Mouse (Mus musculus) inflammation-experienced regulatory T-cells (primary cell): ENCODE data around the gene Usp48. TPM values are rescaled to one million over a fixed set of nuclear protein-coding genes. Genes with fewer than 3 reads are reported as not detected.

Experiments used
- polyA plus RNA-seq, 2 experiments: library from polyadenylated mRNA; unstranded; fragments of 100-300 nt; shearing (Covaris generic); gene quantifications; one replicate each; pipeline ENCODE4 v1.2.1; 2017

The Usp48 gene
- polyA plus RNA-seq = 10 to 100 TPM; 82.2 to 83.4 TPM

GRCm38 (mm10) chr4:137593601-137594495, at the start of gene Usp48:
TSS of gene Usp48 (plus strand) at chr4:137593755.

GRCm38 (mm10) chr4:137574469-137574868, 19.1 kb upstream of the Usp48 start, which contains the start of gene Ldlrad2:
TSS of gene Ldlrad2 (minus strand) at chr4:137574569.

GRCm38 (mm10) chr4:137664433-137664979, 71.0 kb downstream of the Usp48 start, which contains the start of gene Rap1gap:
TSS of gene Rap1gap (plus strand) at chr4:137664726.

Other genes with a start within 250 kb of the Usp48 start
- 100 to 1,000 TPM; 743 to 937 TPM for gene Cdc42, start 236.0 kb upstream of the Usp48 start, polyA plus RNA-seq
- gene Cela3a, start 184.0 kb upstream of the Usp48 start, polyA plus RNA-seq = under 1 TPM in 1 of 2 experiments, not detected in 1; 0.80 TPM
- gene Cela3b, start 163.2 kb upstream of the Usp48 start, polyA plus RNA-seq = under 1 TPM in 1 of 2 experiments, not detected in 1; 0.29 TPM
- gene 1700013G24Rik, start 140.5 kb upstream of the Usp48 start, polyA plus RNA-seq = not detected
- gene Hspg2, start 125.0 kb upstream of the Usp48 start, polyA plus RNA-seq = under 1 TPM; 0.04 to 0.20 TPM
- 1 to 10 TPM in 1 of 2 experiments, not detected in 1; 1.7 TPM for gene Ldlrad2, start 19.2 kb upstream of the Usp48 start, polyA plus RNA-seq
- gene Rap1gap, start 71.0 kb downstream of the Usp48 start, polyA plus RNA-seq = 1 to 10 TPM; 3.4 to 3.5 TPM
- gene Alpl, start 202.6 kb downstream of the Usp48 start, polyA plus RNA-seq = 1 to 10 TPM in 1 of 2 experiments, under 1 TPM in 1; 0.86 to 2.6 TPM